Mouse (Mus musculus): ENCODE results near the gene Gm29609. TPM values are rescaled to one million over a fixed set of nuclear protein-coding genes. Genes with fewer than 3 reads are reported as not detected.

The Gm29609 gene
- polyA plus RNA-seq, 1 experiment, result 2.6 TPM

DNA sequence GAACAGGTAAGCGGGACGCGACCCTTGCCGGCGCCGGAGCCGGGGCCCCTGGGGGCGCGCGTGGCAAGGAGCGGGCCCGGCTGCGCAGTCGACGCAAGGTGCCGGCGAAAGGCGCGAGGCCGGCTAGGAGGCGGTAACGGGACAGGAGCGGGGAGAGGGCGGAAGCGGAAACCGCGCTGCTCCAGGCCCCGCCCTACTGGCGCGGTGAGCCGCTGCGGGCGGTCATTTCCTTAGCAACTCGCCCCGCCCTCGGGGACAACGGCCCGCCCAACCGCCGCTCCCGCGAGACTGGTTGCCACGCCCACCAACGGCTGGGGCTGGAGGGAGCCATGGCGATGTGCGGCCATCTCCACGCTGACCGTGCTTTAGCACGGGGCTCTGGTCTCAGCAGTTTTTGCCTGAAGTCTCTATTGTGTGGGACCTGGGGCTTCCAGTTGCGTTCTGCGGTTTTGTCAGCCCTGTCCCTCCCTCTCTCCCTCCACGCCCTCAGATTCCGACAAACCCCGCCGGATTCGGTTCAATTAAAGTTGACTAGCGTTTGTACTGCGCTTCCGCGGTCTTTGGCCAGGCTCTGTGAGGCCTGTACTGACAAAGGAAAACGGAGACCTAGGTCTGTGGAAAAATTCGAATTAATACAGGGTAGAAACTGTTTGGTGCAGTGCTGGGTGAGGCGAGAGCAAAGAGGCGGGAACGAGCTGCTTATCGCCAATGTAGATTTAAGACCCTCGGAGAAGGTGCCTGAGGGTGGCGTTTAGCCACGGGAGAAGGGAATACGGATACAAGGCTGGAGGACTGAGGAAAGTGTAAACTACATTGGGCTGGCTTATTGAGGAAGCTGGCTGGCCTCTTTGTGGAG lies 41.0 kb upstream of the Gm29609 start, which contains the start of gene Ppm1g:
Ppm1g (minus strand) TSS at position 240 of the 856 bp plus-strand sequence.
- peak; percentile 72 for TF ChIP-seq SRF (IDR thresholded peaks at IDR 0.05; ENCODE audit: control insufficient read depth, insufficient read length, low read depth)
- TF ChIP-seq POLR2A (IDR thresholded peaks at IDR 0.05; ENCODE audit: insufficient read length, low read depth), result peak; percentile 96
- no peak for TF ChIP-seq TCF12 (IDR thresholded peaks at IDR 0.05; ENCODE audit: insufficient read depth, poor library complexity, severe bottlenecking)
- no peak for TF ChIP-seq MAX (IDR thresholded peaks at IDR 0.05; ENCODE audit: low read depth)
- peak; percentile 98 for TF ChIP-seq POLR2AphosphoS2 (IDR thresholded peaks at IDR 0.05; ENCODE audit: insufficient read length, low read depth)
- no peak for TF ChIP-seq REST (IDR thresholded peaks at IDR 0.05; ENCODE audit: insufficient read depth, insufficient read length)
- TF ChIP-seq CEBPB (IDR thresholded peaks at IDR 0.05; ENCODE audit: insufficient read depth, poor library complexity, severe bottlenecking), result no peak
- TF ChIP-seq MYOD1 (IDR thresholded peaks at IDR 0.05; ENCODE audit: control insufficient read depth in 1 of 3, insufficient read length in 2 of 3, low read depth in 2 of 3), result peak in 1 of 3 experiments; percentile 32
- TF ChIP-seq USF1 (IDR thresholded peaks at IDR 0.05; ENCODE audit: low read depth), result no peak
- no peak for TF ChIP-seq E2F4 (IDR thresholded peaks at IDR 0.05; ENCODE audit: insufficient read depth)
- Histone ChIP-seq H3K36me3 (ENCODE audit: control insufficient read depth, insufficient read depth) (no peaks in the 10 kb centered on the region), H3K27me3 (ENCODE audit: control insufficient read depth, insufficient read depth, insufficient read length) (no peaks in the 10 kb centered on the region), H3ac (ENCODE audit: control insufficient read depth, insufficient read length) (peak within 1 kb of the TSS; percentile 32), H3K79me2 (ENCODE audit: control insufficient read depth, insufficient read depth) (peaks cover 46% of the 10 kb centered on the region), H3K4me2 (ENCODE audit: low read depth) (peak within 1 kb of the TSS; percentile 82), H3K4me3 (peak within 1 kb of the TSS; percentile 90)

DNA sequence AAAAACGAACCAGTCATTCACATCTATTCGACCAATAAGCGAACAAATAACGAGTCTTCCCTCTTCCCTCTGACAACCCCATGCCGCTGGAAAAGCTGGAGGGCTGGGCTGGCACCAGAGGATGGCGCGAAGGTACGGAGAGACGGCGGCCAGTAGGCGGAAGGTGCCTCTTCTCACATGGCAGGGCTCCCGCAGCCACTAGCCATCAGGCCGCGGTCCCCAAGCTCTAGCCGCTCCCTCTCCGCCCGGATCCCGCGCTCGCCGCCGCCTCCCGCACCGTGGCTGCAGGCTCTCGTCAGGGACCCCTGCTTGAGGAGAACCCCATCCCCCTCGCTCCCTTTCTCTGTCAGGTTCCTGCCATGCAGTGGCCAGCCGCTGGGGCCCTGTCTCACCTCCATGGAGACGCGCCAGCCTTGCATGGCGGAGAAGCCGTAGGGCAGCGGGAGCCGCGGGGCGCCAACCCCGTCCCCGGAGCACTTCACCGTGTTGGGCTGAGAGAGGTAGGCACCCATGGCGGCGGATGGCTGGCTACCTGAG lies 40.3 kb upstream of the Gm29609 start:
- no peak for TF ChIP-seq TCF12 (IDR thresholded peaks at IDR 0.05; ENCODE audit: insufficient read depth, poor library complexity, severe bottlenecking)
- TF ChIP-seq MAX (IDR thresholded peaks at IDR 0.05; ENCODE audit: low read depth), result no peak
- TF ChIP-seq REST (IDR thresholded peaks at IDR 0.05; ENCODE audit: insufficient read depth, insufficient read length), result no peak
- TF ChIP-seq TCF3 (IDR thresholded peaks at IDR 0.05; ENCODE audit: insufficient read length, low read depth), result no peak
- TF ChIP-seq MYOD1 (IDR thresholded peaks at IDR 0.05; ENCODE audit: control insufficient read depth in 1 of 3, insufficient read length in 2 of 3, low read depth in 2 of 3), result no peak
- TF ChIP-seq USF1 (IDR thresholded peaks at IDR 0.05; ENCODE audit: low read depth), result no peak
- no peaks in the 10 kb centered on the region for H3K36me3 ChIP-seq (ENCODE audit: control insufficient read depth, insufficient read depth)
- peak overlapping the region; percentile 90 for H3K4me3 ChIP-seq
- H3K27me3 ChIP-seq (ENCODE audit: control insufficient read depth, insufficient read depth, insufficient read length), result no peaks in the 10 kb centered on the region
- H3K4me2 ChIP-seq (ENCODE audit: low read depth), result peak overlapping the region; percentile 82
- peaks cover 53% of the 10 kb centered on the region for H3K79me2 ChIP-seq (ENCODE audit: control insufficient read depth, insufficient read depth)
- H3ac ChIP-seq (ENCODE audit: control insufficient read depth, insufficient read length), result peak overlapping the region; percentile 32

- H3K27me3 ChIP-seq (ENCODE audit: control insufficient read depth, insufficient read depth, insufficient read length), result no peaks in the 10 kb centered on the region
- TF ChIP-seq USF1 (IDR thresholded peaks at IDR 0.05; ENCODE audit: low read depth), result no peak
- TF ChIP-seq TCF12 (IDR thresholded peaks at IDR 0.05; ENCODE audit: insufficient read depth, poor library complexity, severe bottlenecking), result no peak
- no peak for TF ChIP-seq REST (IDR thresholded peaks at IDR 0.05; ENCODE audit: insufficient read depth, insufficient read length)
- TF ChIP-seq TCF3 (IDR thresholded peaks at IDR 0.05; ENCODE audit: insufficient read length, low read depth), result no peak
- TF ChIP-seq E2F4 (IDR thresholded peaks at IDR 0.05; ENCODE audit: insufficient read depth), result no peak
- no peak for TF ChIP-seq POLR2AphosphoS2 (IDR thresholded peaks at IDR 0.05; ENCODE audit: insufficient read length, low read depth)
- no peak for TF ChIP-seq MYOG (IDR thresholded peaks at IDR 0.05; ENCODE audit: control insufficient read depth in 1 of 3, insufficient read depth in 1 of 3, insufficient read length in 2 of 3, low read depth in 2 of 3)
- TF ChIP-seq MAX (IDR thresholded peaks at IDR 0.05; ENCODE audit: low read depth), result no peak
- TF ChIP-seq SRF (IDR thresholded peaks at IDR 0.05; ENCODE audit: control insufficient read depth, insufficient read length, low read depth), result no peak
- no peak for TF ChIP-seq MYOD1 (IDR thresholded peaks at IDR 0.05; ENCODE audit: control insufficient read depth in 1 of 3, insufficient read length in 2 of 3, low read depth in 2 of 3)
- no peak for TF ChIP-seq CEBPB (IDR thresholded peaks at IDR 0.05; ENCODE audit: insufficient read depth, poor library complexity, severe bottlenecking)
- no peak for TF ChIP-seq POLR2A (IDR thresholded peaks at IDR 0.05; ENCODE audit: insufficient read length, low read depth)
- peak overlapping the region; percentile 82 for H3K4me2 ChIP-seq (ENCODE audit: low read depth)
- peak overlapping the region; percentile 32 for H3ac ChIP-seq (ENCODE audit: control insufficient read depth, insufficient read length)
- no peaks in the 10 kb centered on the region for H3K36me3 ChIP-seq (ENCODE audit: control insufficient read depth, insufficient read depth)
- peak overlapping the region; percentile 90 for H3K4me3 ChIP-seq
- H3K79me2 ChIP-seq (ENCODE audit: control insufficient read depth, insufficient read depth), result peaks cover 58% of the 10 kb centered on the region
Observed at GRCm38 (mm10) chr5:31219474-31219873, 39.8 kb upstream of the Gm29609 start.

DNA sequence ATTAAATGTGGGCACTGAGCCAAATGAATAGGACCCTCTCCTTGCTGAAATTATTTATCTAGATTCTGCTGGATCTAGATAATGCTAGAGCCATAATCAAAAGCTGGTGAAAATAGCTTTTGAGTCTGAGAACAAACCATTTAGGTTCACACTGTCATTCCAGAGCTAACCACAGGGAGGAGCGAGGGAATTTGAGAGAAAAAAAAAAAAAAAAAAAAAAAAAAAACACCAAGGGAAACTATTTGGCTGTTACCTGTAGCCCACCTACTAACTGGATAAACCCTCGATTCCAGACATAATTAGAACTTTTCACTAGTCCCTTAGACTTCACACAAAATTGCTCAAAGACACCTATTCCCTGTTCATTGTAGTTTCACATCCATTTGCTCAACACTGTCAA lies 39.4 kb upstream of the Gm29609 start:
- peak overlapping the region; percentile 82 for H3K4me2 ChIP-seq (ENCODE audit: low read depth)
- no peak overlapping the region for H3ac ChIP-seq (ENCODE audit: control insufficient read depth, insufficient read length)
- TF ChIP-seq POLR2A (IDR thresholded peaks at IDR 0.05; ENCODE audit: insufficient read length, low read depth), result no peak
- no peak for TF ChIP-seq CEBPB (IDR thresholded peaks at IDR 0.05; ENCODE audit: insufficient read depth, poor library complexity, severe bottlenecking)
- TF ChIP-seq MAX (IDR thresholded peaks at IDR 0.05; ENCODE audit: low read depth), result no peak
- TF ChIP-seq MYOG (IDR thresholded peaks at IDR 0.05; ENCODE audit: control insufficient read depth in 1 of 3, insufficient read depth in 1 of 3, insufficient read length in 2 of 3, low read depth in 2 of 3), result no peak
- TF ChIP-seq REST (IDR thresholded peaks at IDR 0.05; ENCODE audit: insufficient read depth, insufficient read length), result no peak
- no peak for TF ChIP-seq SRF (IDR thresholded peaks at IDR 0.05; ENCODE audit: control insufficient read depth, insufficient read length, low read depth)
- TF ChIP-seq USF1 (IDR thresholded peaks at IDR 0.05; ENCODE audit: low read depth), result no peak
- TF ChIP-seq TCF3 (IDR thresholded peaks at IDR 0.05; ENCODE audit: insufficient read length, low read depth), result no peak
- TF ChIP-seq MYOD1 (IDR thresholded peaks at IDR 0.05; ENCODE audit: control insufficient read depth in 1 of 3, insufficient read length in 2 of 3, low read depth in 2 of 3), result no peak
- TF ChIP-seq POLR2AphosphoS2 (IDR thresholded peaks at IDR 0.05; ENCODE audit: insufficient read length, low read depth), result no peak
- no peak for TF ChIP-seq E2F4 (IDR thresholded peaks at IDR 0.05; ENCODE audit: insufficient read depth)
- TF ChIP-seq TCF12 (IDR thresholded peaks at IDR 0.05; ENCODE audit: insufficient read depth, poor library complexity, severe bottlenecking), result no peak
- H3K4me3 ChIP-seq, result peak overlapping the region; percentile 90
- no peaks in the 10 kb centered on the region for H3K27me3 ChIP-seq (ENCODE audit: control insufficient read depth, insufficient read depth, insufficient read length)
- no peaks in the 10 kb centered on the region for H3K36me3 ChIP-seq (ENCODE audit: control insufficient read depth, insufficient read depth)
- peaks cover 62% of the 10 kb centered on the region for H3K79me2 ChIP-seq (ENCODE audit: control insufficient read depth, insufficient read depth)

Data from myocyte (in vitro differentiated cells).